Mouse (Mus musculus): Measurements from ENCODE around the gene Heatr5a. TPM values are rescaled to one million over a fixed set of nuclear protein-coding genes. Genes with fewer than 3 reads are reported as not detected.

Heatr5a gene
- 7.6 TPM for polyA plus RNA-seq (2014; fragmentation: Illumina TruSeq; extraction: RNeasy Lipid Tissue Mini Kit (QIAGEN cat#74804); ENCODE audit: low read depth, low replicate concordance)

GRCm38 (mm10) chr12:51971070-51971664 is at the start of gene Heatr5a:
Heatr5a (minus strand) TSS chr12:51971321.

GRCm38 (mm10) chr12:52005877-52006632 is 34.9 kb upstream of the Heatr5a start, which contains the start of gene Dtd2:
Dtd2 (minus strand) TSS chr12:52006501.

GRCm38 (mm10) chr12:51829290-51830076 is 141.6 kb downstream of the Heatr5a start, which contains the start of gene Hectd1:
Hectd1 (minus strand) TSS chr12:51829536.

Other genes with a start within 250 kb of the Heatr5a start
- 82.0 TPM for gene Hectd1, start 141.8 kb downstream of the Heatr5a start, polyA plus RNA-seq (2014; fragmentation: Illumina TruSeq; extraction: RNeasy Lipid Tissue Mini Kit (QIAGEN cat#74804); ENCODE audit: low read depth, low replicate concordance)
- 10.6 TPM for gene Dtd2, start 35.2 kb upstream of the Heatr5a start, polyA plus RNA-seq (2014; fragmentation: Illumina TruSeq; extraction: RNeasy Lipid Tissue Mini Kit (QIAGEN cat#74804); ENCODE audit: low read depth, low replicate concordance)
- not detected for gene Gpr33, start 56.7 kb upstream of the Heatr5a start, polyA plus RNA-seq (2014; fragmentation: Illumina TruSeq; extraction: RNeasy Lipid Tissue Mini Kit (QIAGEN cat#74804); ENCODE audit: low read depth, low replicate concordance)
- 22.9 TPM for gene Nubpl, start 126.4 kb upstream of the Heatr5a start, polyA plus RNA-seq (2014; fragmentation: Illumina TruSeq; extraction: RNeasy Lipid Tissue Mini Kit (QIAGEN cat#74804); ENCODE audit: low read depth, low replicate concordance)